Mouse (Mus musculus): ENCODE data around the gene Nckap1l. TPM values are rescaled to one million over a fixed set of nuclear protein-coding genes. Genes with fewer than 3 reads are reported as not detected.

The Nckap1l gene
- polyA plus RNA-seq, 2 experiments from 2014 or later: 95.5 to 155 TPM

DNA sequence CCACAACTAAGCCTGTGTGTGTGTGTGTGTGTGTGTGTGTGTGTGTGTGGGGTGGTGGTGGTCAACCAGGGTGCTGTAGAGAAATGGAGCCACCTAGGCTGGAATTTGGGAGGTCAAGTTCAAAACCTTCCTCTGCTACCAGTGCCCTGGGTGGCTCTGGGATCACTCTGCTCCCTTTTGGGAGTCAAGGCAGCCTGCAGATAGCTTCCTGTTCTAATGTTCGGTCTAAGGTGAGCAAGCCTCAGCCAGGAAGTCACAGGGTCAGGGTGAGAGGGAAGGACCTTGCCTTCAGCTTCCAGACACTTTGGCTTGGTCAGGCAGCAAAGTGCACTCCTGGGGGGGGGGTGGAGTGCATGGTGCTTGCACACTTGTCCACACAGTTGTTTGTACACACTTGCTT is 87.1 kb downstream of the Nckap1l start:
- ATAC-seq: no peak

DNA sequence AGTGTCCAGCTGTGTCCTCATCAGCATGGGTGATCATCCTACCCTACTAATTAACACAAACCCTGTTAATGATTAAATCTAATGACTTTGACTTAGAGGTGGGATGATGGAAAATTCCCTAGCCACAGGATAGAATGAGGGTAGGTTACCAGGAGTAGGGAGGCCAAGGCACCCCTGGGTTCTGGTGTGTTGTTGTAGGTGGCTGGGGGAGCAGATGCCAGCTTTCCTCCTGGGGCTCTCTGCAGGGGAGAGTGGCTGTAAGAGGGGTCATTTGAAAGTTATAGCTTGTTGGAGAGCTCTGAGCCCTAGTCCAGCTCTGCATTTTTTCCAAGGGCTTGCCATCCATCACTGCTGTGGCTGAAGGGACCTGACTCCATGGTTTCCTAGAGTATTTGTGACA is 88.9 kb downstream of the Nckap1l start:
- ATAC-seq: no peak

- no peak for ATAC-seq
Measured at GRCm38 (mm10) chr15:103547983-103548382, 94.4 kb downstream of the Nckap1l start.

Other genes starting within 250 kb of the Nckap1l start
- 10 to 100 TPM; 20.0 to 24.9 TPM for gene Cbx5, start 214.0 kb upstream of the Nckap1l start, polyA plus RNA-seq (2017; shearing (Covaris generic))
- gene Hnrnpa1, start 213.4 kb upstream of the Nckap1l start, polyA plus RNA-seq (2017; shearing (Covaris generic)): 100 to 1,000 TPM; 322 to 361 TPM
- under 1 TPM; 0.34 to 0.84 TPM for gene Nfe2, start 195.4 kb upstream of the Nckap1l start, polyA plus RNA-seq (2017; shearing (Covaris generic))
- 100 to 1,000 TPM; 213 to 244 TPM for gene Copz1, start 181.1 kb upstream of the Nckap1l start, polyA plus RNA-seq (2017; shearing (Covaris generic))
- not detected for gene Gpr84, start 143.2 kb upstream of the Nckap1l start, polyA plus RNA-seq (2017; shearing (Covaris generic))
- not detected for gene Zfp385a, start 113.7 kb upstream of the Nckap1l start, polyA plus RNA-seq (2017; shearing (Covaris generic))
- 1 to 10 TPM; 1.9 to 3.8 TPM for gene Itga5, start 87.0 kb upstream of the Nckap1l start, polyA plus RNA-seq (2017; shearing (Covaris generic))
- gene Gtsf1, start 23.3 kb upstream of the Nckap1l start, polyA plus RNA-seq (2017; shearing (Covaris generic)): not detected
- not detected for gene Gtsf2, start 5.3 kb upstream of the Nckap1l start, polyA plus RNA-seq (2017; shearing (Covaris generic))
- gene Pde1b, start 49.2 kb downstream of the Nckap1l start, polyA plus RNA-seq (2017; shearing (Covaris generic)): 1 to 10 TPM; 2.6 to 3.8 TPM
- not detected for gene Ppp1r1a, start 84.2 kb downstream of the Nckap1l start, polyA plus RNA-seq (2017; shearing (Covaris generic))
- gene Glycam1, start 111.3 kb downstream of the Nckap1l start, polyA plus RNA-seq (2017; shearing (Covaris generic)): not detected

Data from CD4-positive, CD25-positive, alpha-beta regulatory T cell, adult 4 months (primary cell).